Mouse (Mus musculus) forebrain, embryonic 11.5 days (tissue): ENCODE results near the gene Grm7. TPM values are rescaled to one million over a fixed set of nuclear protein-coding genes. Genes with fewer than 3 reads are reported as not detected.

Source experiments
- ATAC-seq: fragments of 200-750 bp; cut with Nextera tagmentation; replicated peaks from 2 replicates; pipeline ENCODE4 v1.8.0; 2017; ENCODE audit warnings: moderate TSS enrichment; ENCODE audit not compliant: low FRiP score
- DNase-seq: peaks from one replicate; pipeline ENCODE4 v3.0.0-alpha.2; 2017; ENCODE audit warnings: low spot score
- H3K27ac ChIP-seq: fragments of 300-500 bp; sonication (generic); 2 replicates; pipeline ENCODE4 v1.5.1; 2014; ENCODE audit warnings: low read depth, low read length
- H3K27me3 ChIP-seq: fragments of 300-500 bp; sonication (generic); 2 replicates; pipeline ENCODE4 v1.6.1; 2014; ENCODE audit warnings: mild to moderate bottlenecking, low read length, mixed read lengths; ENCODE audit not compliant: control insufficient read depth, insufficient read depth
- H3K36me3 ChIP-seq: fragments of 300-500 bp; sonication (generic); 2 replicates; pipeline ENCODE4 v1.6.1; 2014; ENCODE audit warnings: mild to moderate bottlenecking, low read length, moderate library complexity, mixed read lengths; ENCODE audit not compliant: control insufficient read depth, insufficient read depth
- H3K4me1 ChIP-seq: fragments of 300-500 bp; sonication (generic); replicated peaks from 2 replicates; pipeline ENCODE4 v1.6.1; 2014; ENCODE audit warnings: low read length, mixed read lengths; ENCODE audit not compliant: control insufficient read depth, insufficient read depth
- H3K4me2 ChIP-seq: fragments of 300-500 bp; sonication (generic); 2 replicates; pipeline ENCODE4 v1.6.1; 2014; ENCODE audit warnings: low read depth, mild to moderate bottlenecking, low read length, moderate library complexity, mixed read lengths; ENCODE audit not compliant: severe bottlenecking
- H3K4me3 ChIP-seq: fragments of 300-500 bp; sonication (generic); 2 replicates; pipeline ENCODE4 v1.5.1; 2014; ENCODE audit warnings: low read depth, low read length
- H3K9ac ChIP-seq: fragments of 300-500 bp; sonication (generic); 2 replicates; pipeline ENCODE4 v1.6.1; 2014; ENCODE audit warnings: low read length
- H3K9me3 ChIP-seq: fragments of 300-500 bp; sonication (generic); 2 replicates; pipeline ENCODE4 v1.6.1; 2016; ENCODE audit warnings: low read length, mixed read lengths; ENCODE audit not compliant: control insufficient read depth
- WGBS: fragments of 180-500 bp; shearing (Covaris S2); extraction: QIAGEN DNeasy Blood & Tissue Kit; methylation state at CpG from one replicate; pipeline ENCODE4 v1.1.7; 2014; 5-methylcytosine and 5-hydroxymethylcytosine counted together
- polyA plus RNA-seq: library from polyadenylated mRNA; unstranded; fragments of >200 nt; fragmentation: Nextera tagmentation; extraction: Ambion mirVana; gene quantifications from 2 replicates; pipeline ENCODE4 v1.2.1, GENCODE M21; 2014

Gene Grm7
- polyA plus RNA-seq, 1 experiment from 2014 or later = 0.79 TPM

GRCm38 (mm10) chr6:111510768-111511459 lies 865.5 kb downstream of the Grm7 start:
- no peak overlapping the region for H3K4me2 ChIP-seq
- peak; percentile 68 for ATAC-seq
- WGBS = 35% methylated on average over 1 of the region's 1 CpGs
- H3K9ac ChIP-seq = no peak overlapping the region
- no peaks in the 10 kb centered on the region for H3K36me3 ChIP-seq
- no peak overlapping the region for H3K4me3 ChIP-seq
- H3K27me3 ChIP-seq = no peaks in the 10 kb centered on the region
- H3K27ac ChIP-seq = no peak overlapping the region
- no peaks in the 10 kb centered on the region; the same call in 1 of the 2 replicates for H3K4me1 ChIP-seq
- H3K9me3 ChIP-seq = no peaks in the 10 kb centered on the region
- DNase-seq = no peak

GRCm38 (mm10) chr6:111512359-111512758 lies 867.0 kb downstream of the Grm7 start:
- no peak overlapping the region for H3K9ac ChIP-seq
- 34% methylated on average over 2 of the region's 2 CpGs for WGBS
- H3K27me3 ChIP-seq = no peaks in the 10 kb centered on the region
- DNase-seq (no peak), ATAC-seq (0 out of 2 replicates have a peak, but pooled peaks have one; percentile 43)
- no peaks in the 10 kb centered on the region for H3K36me3 ChIP-seq
- no peak overlapping the region for H3K27ac ChIP-seq
- H3K4me2 ChIP-seq = no peak overlapping the region
- H3K4me3 ChIP-seq = no peak overlapping the region
- H3K4me1 ChIP-seq = no peaks in the 10 kb centered on the region; the same call in 1 of the 2 replicates
- no peaks in the 10 kb centered on the region for H3K9me3 ChIP-seq

- Histone ChIP-seq H3K4me3 (no peak overlapping the region), H3K9ac (no peak overlapping the region), H3K27me3 (no peaks in the 10 kb centered on the region), H3K4me1 (no peaks in the 10 kb centered on the region), H3K4me2 (no peak overlapping the region), H3K9me3 (no peaks in the 10 kb centered on the region), H3K36me3 (no peaks in the 10 kb centered on the region), H3K27ac (no peak overlapping the region)
- WGBS = 88% methylated on average over 1 of the region's 1 CpGs
- ATAC-seq (no peak), DNase-seq (no peak)
Observed at GRCm38 (mm10) chr6:111521229-111521628, 875.8 kb downstream of the Grm7 start.

- H3K27me3 ChIP-seq = no peaks in the 10 kb centered on the region
- H3K27ac ChIP-seq = no peak overlapping the region
- H3K4me1 ChIP-seq = no peaks in the 10 kb centered on the region
- no peak overlapping the region for H3K4me2 ChIP-seq
- H3K9ac ChIP-seq = no peak overlapping the region
- H3K36me3 ChIP-seq = no peaks in the 10 kb centered on the region
- H3K4me3 ChIP-seq = no peak overlapping the region
- ATAC-seq (no peak), DNase-seq (no peak)
- no peaks in the 10 kb centered on the region for H3K9me3 ChIP-seq
Observed at GRCm38 (mm10) chr6:111522122-111522521, 876.7 kb downstream of the Grm7 start.

- DNase-seq (no peak), ATAC-seq (no peak)
- WGBS = 88% methylated on average over 2 of the region's 2 CpGs
- H3K4me1 ChIP-seq = no peaks in the 10 kb centered on the region
- no peaks in the 10 kb centered on the region for H3K27me3 ChIP-seq
- no peak overlapping the region for H3K27ac ChIP-seq
- no peaks in the 10 kb centered on the region for H3K9me3 ChIP-seq
- H3K4me2 ChIP-seq = no peak overlapping the region
- H3K36me3 ChIP-seq = no peaks in the 10 kb centered on the region
- no peak overlapping the region for H3K4me3 ChIP-seq
- no peak overlapping the region for H3K9ac ChIP-seq
Observed at GRCm38 (mm10) chr6:111529985-111530384, 884.6 kb downstream of the Grm7 start.

GRCm38 (mm10) chr6:111558588-111558987 lies 913.2 kb downstream of the Grm7 start:
- Histone ChIP-seq H3K27ac (no peak overlapping the region), H3K27me3 (no peaks in the 10 kb centered on the region), H3K4me2 (no peak overlapping the region), H3K36me3 (no peaks in the 10 kb centered on the region), H3K9ac (no peak overlapping the region), H3K4me3 (no peak overlapping the region), H3K4me1 (no peaks in the 10 kb centered on the region), H3K9me3 (no peaks in the 10 kb centered on the region)
- WGBS = 81% methylated on average over 1 of the region's 1 CpGs
- ATAC-seq = no peak
- DNase-seq = no peak

- H3K27me3 ChIP-seq = no peaks in the 10 kb centered on the region
- no peak overlapping the region for H3K4me3 ChIP-seq
- H3K4me1 ChIP-seq = no peaks in the 10 kb centered on the region
- ATAC-seq = peak; percentile 33; the same call in 1 of the 2 replicates
- 70% methylated on average over 3 of the region's 3 CpGs for WGBS
- H3K27ac ChIP-seq = no peak overlapping the region
- no peaks in the 10 kb centered on the region for H3K9me3 ChIP-seq
- no peak for DNase-seq
- no peak overlapping the region for H3K9ac ChIP-seq
- H3K4me2 ChIP-seq = no peak overlapping the region
- no peaks in the 10 kb centered on the region for H3K36me3 ChIP-seq
Observed at GRCm38 (mm10) chr6:111559459-111559858, 914.1 kb downstream of the Grm7 start.

GRCm38 (mm10) chr6:111561347-111561746 lies 916.0 kb downstream of the Grm7 start:
- H3K4me1 ChIP-seq = no peaks in the 10 kb centered on the region
- H3K4me3 ChIP-seq = no peak overlapping the region
- WGBS = 96% methylated on average over 7 of the region's 7 CpGs
- no peak overlapping the region for H3K27ac ChIP-seq
- no peak overlapping the region for H3K4me2 ChIP-seq
- DNase-seq (no peak), ATAC-seq (no peak)
- H3K36me3 ChIP-seq = no peaks in the 10 kb centered on the region
- no peaks in the 10 kb centered on the region for H3K9me3 ChIP-seq
- H3K9ac ChIP-seq = no peak overlapping the region
- H3K27me3 ChIP-seq = no peaks in the 10 kb centered on the region

- no peaks in the 10 kb centered on the region for H3K9me3 ChIP-seq
- no peak for ATAC-seq
- H3K27ac ChIP-seq = no peak overlapping the region
- H3K4me3 ChIP-seq = no peak overlapping the region
- H3K4me2 ChIP-seq = no peak overlapping the region
- WGBS = 88% methylated on average over 4 of the region's 4 CpGs
- H3K9ac ChIP-seq = no peak overlapping the region
- no peak for DNase-seq
- no peaks in the 10 kb centered on the region for H3K27me3 ChIP-seq
- H3K36me3 ChIP-seq = no peaks in the 10 kb centered on the region
- H3K4me1 ChIP-seq = no peaks in the 10 kb centered on the region
Observed at GRCm38 (mm10) chr6:111571471-111572088, 926.2 kb downstream of the Grm7 start.
